In genomic region chr11:11836713-11837370, GRCm38 (mm10) we compare ENCODE assay signal across 8 mouse cellular contexts. TPM values are rescaled to one million over a fixed set of nuclear protein-coding genes. Genes with fewer than 3 reads are reported as not detected.
DNase-seq lines count a peak whose midpoint lies in the region; ATAC-seq and TF ChIP-seq lines count a peak whose summit lies in the region.

No protein-coding gene starts in this region.

- H3K4me3 ChIP-seq in ES-Bruce4 (ENCODE audit: low read depth, low read length), result peak overlapping the region; percentile 14
- H3K4me3 ChIP-seq in heart, embryonic 11.5 days (ENCODE audit: low read depth, low read length), result peak overlapping the region; percentile 16; the same call in 1 of the 2 replicates
- no peak overlapping the region for H3K4me3 ChIP-seq in limb, embryonic 10.5 days
- no peak overlapping the region for H3K4me3 ChIP-seq in midbrain, embryonic 15.5 days
- H3K4me3 ChIP-seq in left cerebral cortex, adult 2 months, result no peak overlapping the region

- H3K27ac ChIP-seq in ES-Bruce4 (ENCODE audit: insufficient read depth, low read length), result no peak overlapping the region
- peak overlapping the region; percentile 92 for H3K27ac ChIP-seq in heart, embryonic 11.5 days (ENCODE audit: low read depth, low read length)
- peak overlapping the region; percentile 80 for H3K27ac ChIP-seq in limb, embryonic 10.5 days
- H3K27ac ChIP-seq in midbrain, embryonic 15.5 days, result no peak overlapping the region
- H3K27ac ChIP-seq in left cerebral cortex, adult 2 months, result no peak overlapping the region

- no peaks in the 10 kb centered on the region for H3K27me3 ChIP-seq in ES-Bruce4 (ENCODE audit: control insufficient read depth, insufficient read depth, low read length, poor library complexity, severe bottlenecking)
- no peaks in the 10 kb centered on the region for H3K27me3 ChIP-seq in heart, embryonic 11.5 days (ENCODE audit: control insufficient read depth, insufficient read depth, low read length)
- H3K27me3 ChIP-seq in limb, embryonic 10.5 days (ENCODE audit: low read depth, poor library complexity, severe bottlenecking), result no peaks in the 10 kb centered on the region
- H3K27me3 ChIP-seq in midbrain, embryonic 15.5 days (replicated peaks), result no peaks in the 10 kb centered on the region

- H3K9ac ChIP-seq in ES-Bruce4 (ENCODE audit: low read depth, poor library complexity, severe bottlenecking), result peak overlapping the region; percentile 28
- H3K9ac ChIP-seq in heart, embryonic 11.5 days (ENCODE audit: low read depth, low read length), result peak overlapping the region; percentile 71
- H3K9ac ChIP-seq in midbrain, embryonic 15.5 days, result no peak overlapping the region

- intact Hi-C loops in left cerebral cortex, postnatal 14 days (cut with DNase I), result no loop called here
- intact Hi-C loops in left cerebral cortex, adult 2 months (cut with DNase I), result no loop called here

- H3K36me3 ChIP-seq in ES-Bruce4 (ENCODE audit: control insufficient read depth, insufficient read depth, low read length, poor library complexity, severe bottlenecking), result no peaks in the 10 kb centered on the region; the same call in 1 of the 2 replicates
- no peaks in the 10 kb centered on the region for H3K36me3 ChIP-seq in heart, embryonic 11.5 days (ENCODE audit: control insufficient read depth, insufficient read depth, low read length)
- no peaks in the 10 kb centered on the region for H3K36me3 ChIP-seq in limb, embryonic 10.5 days
- no peaks in the 10 kb centered on the region for H3K36me3 ChIP-seq in midbrain, embryonic 15.5 days (replicated peaks)

- 5% methylated on average over 18 of the region's 18 CpGs for WGBS in heart, embryonic 11.5 days (ENCODE audit: insufficient replicate concordance)
- WGBS in limb, embryonic 10.5 days, result 42% methylated on average over 18 of the region's 18 CpGs
- 53% methylated on average over 18 of the region's 18 CpGs for WGBS in midbrain, embryonic 15.5 days

- no peaks in the 10 kb centered on the region for H3K4me1 ChIP-seq in ES-Bruce4 (ENCODE audit: control insufficient read depth, insufficient read depth, low read length)
- peaks cover 75% of the 10 kb centered on the region for H3K4me1 ChIP-seq in heart, embryonic 11.5 days (ENCODE audit: control insufficient read depth, insufficient read depth, low read length)
- H3K4me1 ChIP-seq in limb, embryonic 10.5 days, result peaks cover 61% of the 10 kb centered on the region
- H3K4me1 ChIP-seq in midbrain, embryonic 15.5 days, result peaks cover 5% of the 10 kb centered on the region; the same call in 1 of the 2 replicates

- no peak for TF ChIP-seq POLR2A in ES-Bruce4 (IDR thresholded peaks at IDR 0.05; ENCODE audit: insufficient read depth, low read length)

- H3K4me2 ChIP-seq in heart, embryonic 11.5 days, result peak overlapping the region; percentile 52
- H3K4me2 ChIP-seq in midbrain, embryonic 15.5 days, result no peak overlapping the region

- peak; percentile 98 for DNase-seq in 416B (ENCODE audit: low read depth)
- no peak for DNase-seq in limb, embryonic 10.5 days (ENCODE audit: low spot score)
- DNase-seq in left cerebral cortex, postnatal 14 days (ENCODE audit: low spot score in 2 of 2), result no peak
- no peak for DNase-seq in left cerebral cortex, adult 2 months (ENCODE audit: extremely low spot score in 1 of 2, low spot score in 2 of 2)
- no peak for DNase-seq in cerebellum, postnatal 4 days (ENCODE audit: low spot score in 2 of 2)

- no peak for TF ChIP-seq CTCF in ES-Bruce4 (IDR thresholded peaks at IDR 0.05; ENCODE audit: low read depth, low read length)
- TF ChIP-seq CTCF in left cerebral cortex, adult 2 months (IDR thresholded peaks at IDR 0.05), result no peak

- peak; percentile 85 for ATAC-seq in heart, embryonic 11.5 days (replicated peaks; ENCODE audit: insufficient number of reproducible peaks, low FRiP score, low TSS enrichment)
- ATAC-seq in midbrain, embryonic 15.5 days (replicated peaks), result 0 out of 2 replicates have a peak, but pooled peaks have one; percentile 40

- TF ChIP-seq EP300 in ES-Bruce4 (IDR thresholded peaks at IDR 0.05; ENCODE audit: insufficient read depth, low read depth, low read length), result no peak

- no peaks in the 10 kb centered on the region for H3K9me3 ChIP-seq in ES-Bruce4 (replicated peaks; ENCODE audit: control insufficient read depth, insufficient read depth, low read length, poor library complexity, severe bottlenecking)
- no peaks in the 10 kb centered on the region for H3K9me3 ChIP-seq in heart, embryonic 11.5 days (replicated peaks; ENCODE audit: control insufficient read depth, low read length)
- no peaks in the 10 kb centered on the region for H3K9me3 ChIP-seq in limb, embryonic 10.5 days (replicated peaks)
- no peaks in the 10 kb centered on the region for H3K9me3 ChIP-seq in midbrain, embryonic 15.5 days

RNA-seq across cellular contexts. Expression of gene Fignl1, which starts 28.1 kb away (rescaled TPM):
- 89.3 and 93.2 TPM in 2 replicates for polyA plus RNA-seq in ES-Bruce4 (2011; ENCODE audit: insufficient read depth, insufficient read length, low read depth, missing spikeins)
- polyA plus RNA-seq in heart, embryonic 11.5 days (2014; fragmentation: Nextera tagmentation; extraction: Ambion mirVana), result 73.1 and 86.9 TPM in 2 replicates
- 101 and 110 TPM in 2 replicates for polyA plus RNA-seq in limb, embryonic 10.5 days (2016; fragmentation: Nextera tagmentation; extraction: Ambion mirVana)
- polyA plus RNA-seq in midbrain, embryonic 15.5 days (2015; fragmentation: Nextera tagmentation; extraction: Ambion mirVana), result 9.8 and 12.5 TPM in 2 replicates
- total RNA-seq in left cerebral cortex, postnatal 14 days (2021), result under 1 TPM; 0.70 to 0.81 TPM
- 1 to 10 TPM in 1 of 2 experiments, under 1 TPM in 1; 0.77 to 1.0 TPM for total RNA-seq in left cerebral cortex, adult 2 months (2021)

Comparison
In these comparisons a context has a peak if more than half of its experiments do, and no peak if none do; other contexts are left out.
1. H3K27ac ChIP-seq: peak in heart, embryonic 11.5 days (single experiment) and limb, embryonic 10.5 days (single experiment); none in ES-Bruce4 (single experiment), midbrain, embryonic 15.5 days (single experiment) and left cerebral cortex, adult 2 months (single experiment).
2. H3K4me3 ChIP-seq: peak in ES-Bruce4 (single experiment) and heart, embryonic 11.5 days (single experiment); none in limb, embryonic 10.5 days (single experiment), midbrain, embryonic 15.5 days (single experiment) and left cerebral cortex, adult 2 months (single experiment).